Comparison of ENCODE assay signal across 21 mouse cellular contexts in the genomic region with DNA sequence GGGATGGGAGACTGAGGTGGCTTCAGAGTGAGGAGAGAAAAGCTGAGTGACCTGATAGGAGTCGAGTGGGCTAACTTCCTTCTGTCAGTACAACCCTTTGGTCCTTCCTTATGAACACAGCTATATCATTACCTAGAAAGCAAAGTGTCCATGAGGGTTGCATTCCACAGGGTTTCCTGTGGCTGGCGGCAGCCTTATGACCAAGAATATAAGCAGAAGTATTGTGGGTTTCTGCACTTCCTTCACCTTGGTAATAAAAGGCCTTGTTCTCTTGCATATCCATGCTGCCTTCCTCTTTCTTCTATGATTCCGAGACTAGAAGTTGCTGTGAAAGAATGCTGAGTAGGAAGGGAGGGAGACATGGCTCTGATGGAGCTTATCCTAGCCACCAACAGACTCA. TPM values are rescaled to one million over a fixed set of nuclear protein-coding genes. Genes with fewer than 3 reads are reported as not detected.
DNase-seq lines count a peak whose midpoint lies in the region; ATAC-seq and TF ChIP-seq lines count a peak whose summit lies in the region.
"Had no signal": no experiment of that assay in that cellular context is flagged by ENCODE, and none has a peak within 500 bp of the region (broad histone marks: within the 10 kb centered on the region; RNA-seq: fewer than 3 reads in every experiment).

No protein-coding gene starts in this region.

- H3K4me3 ChIP-seq in gastrocnemius, adult 2 months = no peak overlapping the region
- no peak overlapping the region for H3K4me3 ChIP-seq in heart, postnatal 0 days (ENCODE audit: low read depth, low read length)
- no peak overlapping the region for H3K4me3 ChIP-seq in lung, postnatal 0 days (ENCODE audit: low read depth, low read length)
- H3K4me3 ChIP-seq in lung, adult 2 months (replicated peaks; ENCODE audit: extremely low read depth, low read depth, low read length) = no peak overlapping the region
- no peak overlapping the region for H3K4me3 ChIP-seq in small intestine, adult 2 months (ENCODE audit: low read depth, low read length)
- H3K4me3 ChIP-seq: forebrain, embryonic 15.5 days; hindbrain, embryonic 12.5 days; intestine, embryonic 15.5 days; neural tube, embryonic 12.5 days had no signal

- DNase-seq in gastrocnemius, adult 2 months = no peak
- no peak for DNase-seq in gastrocnemius, adult 8-10 months (ENCODE audit: low spot score in 2 of 2)
- DNase-seq in heart, postnatal 0 days (ENCODE audit: low spot score) = no peak
- no peak for DNase-seq in heart, postnatal 4 days
- no peak for DNase-seq in lung, postnatal 0 days (ENCODE audit: low spot score)
- DNase-seq in lung, adult 2 months = no peak
- DNase-seq in urinary bladder, postnatal 25 days (ENCODE audit: low spot score) = no peak
- DNase-seq: adrenal gland, postnatal 25 days; cerebellum, postnatal 10 days; right cerebral cortex, postnatal 4 days; thymus, postnatal 25 days had no signal

- H3K4me1 ChIP-seq in heart, postnatal 0 days (ENCODE audit: control insufficient read depth, insufficient read depth) = 0 out of 2 replicates have a peak, but pooled peaks cover 10% of the 10 kb centered on the region
- H3K4me1 ChIP-seq in lung, postnatal 0 days (ENCODE audit: insufficient read depth, low read depth, low read length) = 0 out of 2 replicates have a peak, but pooled peaks cover 4% of the 10 kb centered on the region
- peaks cover 29% of the 10 kb centered on the region for H3K4me1 ChIP-seq in lung, adult 2 months (ENCODE audit: control insufficient read depth, insufficient read depth, low read length)
- H3K4me1 ChIP-seq in small intestine, adult 2 months (ENCODE audit: control insufficient read depth, insufficient read depth, insufficient read length, low read length) = no peaks in the 10 kb centered on the region; the same call in 1 of the 2 replicates
- H3K4me1 ChIP-seq: forebrain, embryonic 15.5 days; hindbrain, embryonic 12.5 days; intestine, embryonic 15.5 days; neural tube, embryonic 12.5 days had no signal

- H3K9me3 ChIP-seq in heart, postnatal 0 days (replicated peaks; ENCODE audit: control insufficient read depth, low read length) = no peaks in the 10 kb centered on the region
- H3K9me3 ChIP-seq in lung, postnatal 0 days (ENCODE audit: low read length) = no peaks in the 10 kb centered on the region
- H3K9me3 ChIP-seq: forebrain, embryonic 15.5 days; hindbrain, embryonic 12.5 days; intestine, embryonic 15.5 days had no signal

- no peak overlapping the region for H3K4me2 ChIP-seq in heart, postnatal 0 days (ENCODE audit: low read depth, low read length)
- no peak overlapping the region for H3K4me2 ChIP-seq in lung, postnatal 0 days (replicated peaks; ENCODE audit: low read depth, low read length)
- H3K4me2 ChIP-seq: forebrain, embryonic 15.5 days; hindbrain, embryonic 12.5 days; intestine, embryonic 15.5 days; neural tube, embryonic 12.5 days had no signal

- no peak for TF ChIP-seq EP300 in heart, postnatal 0 days (IDR thresholded peaks at IDR 0.05; ENCODE audit: low read depth)
- TF ChIP-seq EP300 in lung, postnatal 0 days (IDR thresholded peaks at IDR 0.05) = no peak

- H3K9ac ChIP-seq in heart, postnatal 0 days (replicated peaks; ENCODE audit: low read depth, low read length) = no peak overlapping the region
- no peak overlapping the region for H3K9ac ChIP-seq in lung, postnatal 0 days (replicated peaks; ENCODE audit: low read depth)
- H3K9ac ChIP-seq: forebrain, embryonic 15.5 days; hindbrain, embryonic 12.5 days; intestine, embryonic 15.5 days; neural tube, embryonic 12.5 days had no signal

- ATAC-seq in heart, postnatal 0 days (ENCODE audit: insufficient read depth, low read depth) = no peak
- no peak for ATAC-seq in lung, postnatal 0 days
- ATAC-seq: forebrain, embryonic 15.5 days; intestine, embryonic 15.5 days had no signal

- TF ChIP-seq CTCF in gastrocnemius, adult 2 months (IDR thresholded peaks at IDR 0.05) = no peak
- no peak for TF ChIP-seq CTCF in heart, postnatal 0 days (IDR thresholded peaks at IDR 0.05; ENCODE audit: low read depth)
- TF ChIP-seq CTCF in lung, postnatal 0 days (IDR thresholded peaks at IDR 0.05) = no peak
- TF ChIP-seq CTCF in lung, adult 2 months (IDR thresholded peaks at IDR 0.05; ENCODE audit: insufficient read depth, low read length) = no peak
- no peak for TF ChIP-seq CTCF in small intestine, adult 2 months (IDR thresholded peaks at IDR 0.05; ENCODE audit: extremely low read depth, insufficient read length, insufficient replicate concordance, low read depth, low read length)

- TF ChIP-seq POLR2A in lung, adult 2 months (IDR thresholded peaks at IDR 0.05; ENCODE audit: borderline replicate concordance, extremely low read depth, low read depth, low read length) = no peak
- TF ChIP-seq POLR2A in small intestine, adult 2 months (IDR thresholded peaks at IDR 0.05; ENCODE audit: low read depth, low read length) = no peak

- intact Hi-C loops in gastrocnemius, adult 2 months (cut with DNase I) = no loop called here

- no peaks in the 10 kb centered on the region for H3K27me3 ChIP-seq in heart, postnatal 0 days (ENCODE audit: control insufficient read depth, insufficient read depth, low read length)
- H3K27me3 ChIP-seq in lung, postnatal 0 days (replicated peaks; ENCODE audit: insufficient read depth, low read length) = no peaks in the 10 kb centered on the region
- no peaks in the 10 kb centered on the region for H3K27me3 ChIP-seq in small intestine, adult 2 months (ENCODE audit: control insufficient read depth, insufficient read depth, low read length)
- H3K27me3 ChIP-seq: forebrain, embryonic 15.5 days; hindbrain, embryonic 12.5 days; intestine, embryonic 15.5 days; neural tube, embryonic 12.5 days had no signal

- WGBS in heart, postnatal 0 days = 63% methylated on average over 3 of the region's 3 CpGs
- 69% methylated on average over 3 of the region's 3 CpGs for WGBS in lung, postnatal 0 days
- 58% methylated on average over 3 of the region's 3 CpGs for WGBS in lung, adult 2 months
- 76% methylated on average over 3 of the region's 3 CpGs for WGBS in small intestine, adult 2 months

- 0 out of 2 replicates have a peak, but pooled peaks cover 3% of the 10 kb centered on the region for H3K36me3 ChIP-seq in heart, postnatal 0 days (replicated peaks; ENCODE audit: control insufficient read depth, insufficient read depth, low read length)
- H3K36me3 ChIP-seq in lung, postnatal 0 days (ENCODE audit: insufficient read depth, low read length) = no peaks in the 10 kb centered on the region
- peaks cover 3% of the 10 kb centered on the region for H3K36me3 ChIP-seq in small intestine, adult 2 months (ENCODE audit: control insufficient read depth, insufficient read depth, low read length)
- H3K36me3 ChIP-seq: forebrain, embryonic 15.5 days; hindbrain, embryonic 12.5 days; intestine, embryonic 15.5 days; neural tube, embryonic 12.5 days had no signal

- H3K27ac ChIP-seq in gastrocnemius, adult 2 months = peak overlapping the region; percentile 79
- peak overlapping the region; percentile 88 for H3K27ac ChIP-seq in heart, postnatal 0 days (ENCODE audit: low read depth)
- H3K27ac ChIP-seq in lung, postnatal 0 days (ENCODE audit: low read length) = peak overlapping the region; percentile 65
- peak overlapping the region; percentile 23 for H3K27ac ChIP-seq in small intestine, adult 2 months (ENCODE audit: insufficient read depth, low read depth, low read length)
- H3K27ac ChIP-seq: forebrain, embryonic 15.5 days; hindbrain, embryonic 12.5 days; intestine, embryonic 15.5 days; neural tube, embryonic 12.5 days had no signal

RNA-seq across cellular contexts. Expression of gene Gimap6, which starts 9.1 kb away (rescaled TPM):
- 10 to 100 TPM in 1 of 2 experiments, 1 to 10 TPM in 1; 8.4 to 13.8 TPM for total RNA-seq in gastrocnemius, adult 2 months (2021)
- 1 to 10 TPM; 8.4 to 9.9 (median 9.1) TPM for total RNA-seq in gastrocnemius, adult 8-10 months (2022)
- 38.5 and 39.3 TPM in 2 replicates for total RNA-seq in heart, postnatal 0 days (2014; rRNA removed; ENCODE audit: low replicate concordance)
- polyA plus RNA-seq in heart, postnatal 0 days (2015; fragmentation: Nextera tagmentation; extraction: Ambion mirVana) = 40.4 and 41.1 TPM in 2 replicates
- 10 to 100 TPM; 62.2 to 64.7 TPM for total RNA-seq in heart, postnatal 4 days (2021)
- polyA plus RNA-seq in lung, postnatal 0 days (2015; fragmentation: Nextera tagmentation; extraction: Ambion mirVana) = 75.4 and 91.2 TPM in 2 replicates
- 23.5 and 40.1 TPM in 2 replicates for polyA plus RNA-seq in lung, adult 2 months (2012; rRNA removed)
- polyA plus RNA-seq in small intestine, adult 2 months (2012; rRNA removed) = 2.0 and 5.0 TPM in 2 replicates

RNA-seq across cellular contexts. Expression of gene Gimap4, which starts 14.5 kb away (rescaled TPM):
- 1 to 10 TPM; 3.6 to 5.5 TPM for total RNA-seq in gastrocnemius, adult 2 months (2021)
- 1 to 10 TPM; 2.5 to 4.5 (median 3.9) TPM for total RNA-seq in gastrocnemius, adult 8-10 months (2022)
- 23.0 and 27.1 TPM in 2 replicates for total RNA-seq in heart, postnatal 0 days (2014; rRNA removed; ENCODE audit: low replicate concordance)
- 37.4 and 43.8 TPM in 2 replicates for polyA plus RNA-seq in heart, postnatal 0 days (2015; fragmentation: Nextera tagmentation; extraction: Ambion mirVana)
- 10 to 100 TPM; 41.2 to 50.1 TPM for total RNA-seq in heart, postnatal 4 days (2021)
- 129 and 151 TPM in 2 replicates for polyA plus RNA-seq in lung, postnatal 0 days (2015; fragmentation: Nextera tagmentation; extraction: Ambion mirVana)
- polyA plus RNA-seq in lung, adult 2 months (2012; rRNA removed) = 40.8 and 58.9 TPM in 2 replicates
- 4.3 and 9.3 TPM in 2 replicates for polyA plus RNA-seq in small intestine, adult 2 months (2012; rRNA removed)
- total RNA-seq: layer of hippocampus, adult 18-20 months had no signal

RNA-seq across cellular contexts. Expression of gene Gm28053, which starts 19.5 kb away (rescaled TPM):
- under 1 TPM in 1 of 2 experiments, not detected in 1; 0.84 TPM for total RNA-seq in gastrocnemius, adult 2 months (2021)
- 1 to 10 TPM in 3 of 4 experiments, not detected in 1; 1.2 to 2.4 (median 1.4) TPM for total RNA-seq in gastrocnemius, adult 8-10 months (2022)
- not detected in 2 replicates for total RNA-seq in heart, postnatal 0 days (2014; rRNA removed; ENCODE audit: low replicate concordance)
- polyA plus RNA-seq in heart, postnatal 0 days (2015; fragmentation: Nextera tagmentation; extraction: Ambion mirVana) = 3.0 and 4.1 TPM in 2 replicates
- total RNA-seq in heart, postnatal 4 days (2021) = 1 to 10 TPM; 7.1 to 7.2 TPM
- 2.2 and 6.0 TPM in 2 replicates for polyA plus RNA-seq in lung, postnatal 0 days (2015; fragmentation: Nextera tagmentation; extraction: Ambion mirVana)
- polyA plus RNA-seq in lung, adult 2 months (2012; rRNA removed) = 1.8 TPM in 1 of 2 replicates, not detected in the other
- not detected in 2 replicates for polyA plus RNA-seq in small intestine, adult 2 months (2012; rRNA removed)
- total RNA-seq: midbrain, postnatal 0 days had no signal
- polyA plus RNA-seq: forebrain, embryonic 15.5 days; limb, embryonic 11.5 days; liver, embryonic 16.5 days; midbrain, postnatal 0 days had no signal

RNA-seq across cellular contexts. Expression of gene Gimap7, which starts 19.5 kb away (rescaled TPM):
- total RNA-seq in gastrocnemius, adult 2 months (2021) = not detected
- not detected for total RNA-seq in gastrocnemius, adult 8-10 months (2022)
- total RNA-seq in heart, postnatal 0 days (2014; rRNA removed; ENCODE audit: low replicate concordance) = not detected in 2 replicates
- not detected in 2 replicates for polyA plus RNA-seq in heart, postnatal 0 days (2015; fragmentation: Nextera tagmentation; extraction: Ambion mirVana)
- not detected for total RNA-seq in heart, postnatal 4 days (2021)
- 0.14 and 0.21 TPM in 2 replicates for polyA plus RNA-seq in lung, postnatal 0 days (2015; fragmentation: Nextera tagmentation; extraction: Ambion mirVana)
- polyA plus RNA-seq in lung, adult 2 months (2012; rRNA removed) = 0.72 and 1.2 TPM in 2 replicates
- polyA plus RNA-seq in small intestine, adult 2 months (2012; rRNA removed) = 1.5 and 2.5 TPM in 2 replicates
- total RNA-seq: gastrocnemius, adult 18-20 months; layer of hippocampus, adult 18-20 months; midbrain, postnatal 0 days had no signal
- polyA plus RNA-seq: forebrain, embryonic 15.5 days; hindbrain, embryonic 12.5 days; limb, embryonic 11.5 days; midbrain, postnatal 0 days; neural tube, embryonic 12.5 days had no signal

RNA-seq across cellular contexts. Expression of gene Gimap9, which starts 23.0 kb away (rescaled TPM):
- total RNA-seq in gastrocnemius, adult 2 months (2021) = 1 to 10 TPM; 1.1 to 1.2 TPM
- total RNA-seq in gastrocnemius, adult 8-10 months (2022) = 1 to 10 TPM in 1 of 4 experiments, under 1 TPM in 3; 0.40 to 1.0 (median 0.62) TPM
- 1.8 and 4.6 TPM in 2 replicates for total RNA-seq in heart, postnatal 0 days (2014; rRNA removed; ENCODE audit: low replicate concordance)
- 4.7 and 5.7 TPM in 2 replicates for polyA plus RNA-seq in heart, postnatal 0 days (2015; fragmentation: Nextera tagmentation; extraction: Ambion mirVana)
- total RNA-seq in heart, postnatal 4 days (2021) = 1 to 10 TPM; 6.7 to 7.0 TPM
- polyA plus RNA-seq in lung, postnatal 0 days (2015; fragmentation: Nextera tagmentation; extraction: Ambion mirVana) = 14.2 and 15.1 TPM in 2 replicates
- 2.8 and 5.2 TPM in 2 replicates for polyA plus RNA-seq in lung, adult 2 months (2012; rRNA removed)
- polyA plus RNA-seq in small intestine, adult 2 months (2012; rRNA removed) = 0.27 and 0.62 TPM in 2 replicates

Comparison
In these comparisons a context has a peak if more than half of its experiments do, and no peak if none do; other contexts are left out.
1. H3K27ac ChIP-seq: peak in every context shown above with its lines; median percentile 88 in heart, postnatal 0 days; 79 in gastrocnemius, adult 2 months; 65 in lung, postnatal 0 days; 23 in small intestine, adult 2 months.